Mouse (Mus musculus): ENCODE data around the gene Apopt1. TPM values are rescaled to one million over a fixed set of nuclear protein-coding genes. Genes with fewer than 3 reads are reported as not detected.

The Apopt1 gene
- total RNA-seq, 2 experiments from 2014 or later: 51.3 to 60.9 TPM

GRCm38 (mm10) chr12:111766313-111767236 lies 53.5 kb downstream of the Apopt1 start:
- no peak for ATAC-seq (replicated peaks; ENCODE audit: poor library complexity, severe bottlenecking)

DNA sequence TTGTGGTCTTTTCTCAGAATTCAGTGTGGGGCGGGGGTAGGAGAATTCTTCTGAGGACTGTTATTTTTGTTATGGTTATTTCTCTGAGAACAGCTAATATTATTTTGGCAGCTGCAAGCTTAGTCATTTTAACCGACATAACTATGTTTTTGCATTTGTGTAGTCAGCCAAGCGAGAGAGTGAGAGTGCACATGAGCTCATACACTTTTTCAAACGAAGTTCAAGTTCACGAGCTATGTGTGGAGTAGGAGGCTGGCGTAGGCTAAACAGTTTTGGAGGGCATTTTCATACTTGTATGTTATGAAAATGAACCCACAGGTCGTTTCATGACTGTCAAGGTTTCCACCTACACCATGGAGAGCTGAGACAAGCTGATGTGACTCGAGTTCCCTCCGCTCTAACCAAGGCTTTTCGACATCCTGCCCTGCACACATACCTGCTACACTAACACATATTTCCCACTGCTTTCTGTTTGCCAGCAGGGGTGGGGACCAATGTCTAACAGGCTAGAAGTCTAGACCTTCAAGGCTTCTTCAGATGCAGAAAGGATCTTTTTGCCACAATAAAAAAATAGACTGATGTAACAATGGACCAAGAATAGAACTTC lies 55.4 kb downstream of the Apopt1 start:
- ATAC-seq (replicated peaks; ENCODE audit: poor library complexity, severe bottlenecking): no peak

GRCm38 (mm10) chr12:111769306-111769705 lies 56.2 kb downstream of the Apopt1 start:
- no peak for ATAC-seq (replicated peaks; ENCODE audit: poor library complexity, severe bottlenecking)

- ATAC-seq (replicated peaks; ENCODE audit: poor library complexity, severe bottlenecking): no peak
These were observed 56.9 kb downstream of the Apopt1 start for GRCm38 (mm10) chr12:111769816-111770577.

- no peak for ATAC-seq (replicated peaks; ENCODE audit: poor library complexity, severe bottlenecking)
These were observed 57.6 kb downstream of the Apopt1 start for GRCm38 (mm10) chr12:111770651-111771050.

- no peak for ATAC-seq (replicated peaks; ENCODE audit: poor library complexity, severe bottlenecking)
These were observed 61.1 kb downstream of the Apopt1 start for GRCm38 (mm10) chr12:111774156-111774555.

- ATAC-seq (replicated peaks; ENCODE audit: poor library complexity, severe bottlenecking): no peak
These were observed 61.8 kb downstream of the Apopt1 start for GRCm38 (mm10) chr12:111774845-111775244.

GRCm38 (mm10) chr12:111777919-111778318 lies 64.9 kb downstream of the Apopt1 start:
- no peak for ATAC-seq (replicated peaks; ENCODE audit: poor library complexity, severe bottlenecking)

- no peak for ATAC-seq (replicated peaks; ENCODE audit: poor library complexity, severe bottlenecking)
These were observed 66.5 kb downstream of the Apopt1 start for GRCm38 (mm10) chr12:111779544-111779943.

DNA sequence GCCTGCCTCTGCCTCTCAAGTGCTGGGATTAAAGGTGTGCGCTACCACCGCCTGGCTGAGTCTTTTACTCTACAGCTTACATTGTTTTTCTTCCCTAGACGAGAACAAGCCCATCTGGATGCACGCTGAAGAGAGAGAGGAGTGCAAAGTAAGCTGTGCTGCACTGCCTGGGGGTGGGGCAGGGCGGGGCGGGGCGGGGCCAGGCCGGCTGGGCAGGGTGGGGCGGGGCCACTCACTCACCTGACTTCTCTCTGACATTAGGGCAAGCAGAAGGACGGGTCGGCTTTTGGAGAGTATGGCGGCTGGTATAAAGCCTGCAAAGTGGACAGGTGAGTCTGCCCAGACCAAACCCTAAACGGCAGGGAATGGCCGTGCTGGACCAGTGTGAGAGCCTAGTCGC lies 72.1 kb downstream of the Apopt1 start:
- no peak for ATAC-seq (replicated peaks; ENCODE audit: poor library complexity, severe bottlenecking)

DNA sequence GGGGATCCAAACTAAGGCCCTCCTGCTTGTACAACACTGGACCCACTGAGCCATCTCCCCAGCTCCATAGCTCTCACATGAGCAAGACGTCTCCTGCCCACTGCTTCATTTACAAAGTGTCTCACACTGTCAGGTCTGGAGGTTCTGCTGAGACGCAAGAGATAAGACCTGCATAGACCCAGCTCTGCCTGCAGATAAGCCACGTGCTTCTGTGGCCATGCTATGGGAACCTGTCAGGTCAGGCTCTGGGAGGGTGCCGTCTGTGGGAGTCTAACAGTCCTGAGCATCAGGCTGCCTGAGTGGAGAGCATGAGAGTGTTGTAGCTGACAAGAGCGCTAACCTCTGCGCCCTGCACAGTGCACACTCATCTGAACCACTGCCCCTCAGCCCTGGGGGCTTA lies 74.0 kb downstream of the Apopt1 start:
- ATAC-seq (replicated peaks; ENCODE audit: poor library complexity, severe bottlenecking): no peak

DNA sequence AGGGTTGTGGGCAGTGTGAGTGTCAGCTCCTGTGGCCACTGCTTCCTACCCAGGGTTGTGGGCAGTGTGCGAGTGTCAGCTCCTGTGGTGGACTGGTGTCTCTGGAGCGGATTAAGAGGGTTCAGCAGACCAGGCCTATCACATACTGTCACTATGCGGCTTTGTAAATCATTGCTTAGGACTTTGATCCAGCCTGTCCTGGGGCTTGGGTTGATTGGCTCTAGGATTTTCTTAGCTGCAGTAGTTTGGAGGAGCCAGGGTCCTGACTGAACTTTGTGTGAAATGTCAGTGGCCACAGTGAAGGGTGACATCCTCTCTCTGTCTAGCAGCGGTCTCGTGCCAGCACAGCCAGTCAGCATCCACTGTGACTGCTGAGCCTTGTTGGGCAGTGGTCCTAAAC lies 77.0 kb downstream of the Apopt1 start:
- ATAC-seq (replicated peaks; ENCODE audit: poor library complexity, severe bottlenecking): no peak

DNA sequence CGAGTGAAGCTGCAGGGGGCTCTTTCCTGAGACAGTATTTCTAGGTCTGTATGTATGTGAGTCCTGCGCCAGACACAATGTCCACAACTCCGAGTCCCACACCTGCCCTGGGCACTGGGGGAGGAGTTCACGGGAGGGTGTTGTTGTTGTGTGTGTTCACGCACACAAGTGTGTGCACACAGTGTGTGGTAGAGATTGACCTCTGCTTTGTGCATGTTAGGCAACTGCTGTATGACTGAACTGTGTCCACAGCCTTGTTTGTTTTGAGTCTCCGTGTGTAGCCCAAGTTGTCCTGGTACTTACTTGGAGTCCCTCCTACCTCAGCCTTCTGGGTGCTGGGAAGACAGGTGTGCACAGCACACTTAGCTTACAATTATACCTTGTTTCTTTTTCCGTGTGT lies 77.6 kb downstream of the Apopt1 start:
- no peak for ATAC-seq (replicated peaks; ENCODE audit: poor library complexity, severe bottlenecking)

DNA sequence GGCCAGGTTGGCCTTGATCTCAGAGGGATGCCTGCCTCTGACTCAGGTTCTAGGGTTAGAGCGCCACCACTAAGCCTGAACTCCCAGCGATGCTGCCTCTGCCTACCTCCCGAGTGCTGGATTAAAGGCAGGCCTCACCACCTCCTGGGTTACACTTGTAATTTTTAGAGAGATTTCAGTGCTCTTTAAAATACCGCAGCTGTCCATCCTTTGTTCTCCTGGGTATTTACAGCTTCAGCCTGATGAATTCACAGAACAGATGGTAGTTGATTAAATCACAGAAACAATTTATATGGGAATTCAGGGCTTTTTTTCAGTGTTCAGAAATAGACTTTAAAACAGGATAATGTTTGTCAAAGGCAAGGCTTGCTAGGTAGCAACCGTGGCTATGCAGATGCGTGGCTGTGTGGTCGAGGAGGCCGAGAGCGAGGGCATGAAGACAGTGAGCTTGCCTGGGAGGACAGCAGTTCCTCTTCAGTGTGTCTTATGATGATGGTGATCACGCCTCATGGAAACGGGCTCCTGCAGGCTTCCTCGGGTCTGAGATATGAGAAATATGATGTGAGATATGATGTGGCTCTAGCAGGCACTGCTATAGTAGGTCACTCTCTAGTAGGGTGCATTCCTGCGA lies 78.5 kb downstream of the Apopt1 start:
- no peak for ATAC-seq (replicated peaks; ENCODE audit: poor library complexity, severe bottlenecking)

DNA sequence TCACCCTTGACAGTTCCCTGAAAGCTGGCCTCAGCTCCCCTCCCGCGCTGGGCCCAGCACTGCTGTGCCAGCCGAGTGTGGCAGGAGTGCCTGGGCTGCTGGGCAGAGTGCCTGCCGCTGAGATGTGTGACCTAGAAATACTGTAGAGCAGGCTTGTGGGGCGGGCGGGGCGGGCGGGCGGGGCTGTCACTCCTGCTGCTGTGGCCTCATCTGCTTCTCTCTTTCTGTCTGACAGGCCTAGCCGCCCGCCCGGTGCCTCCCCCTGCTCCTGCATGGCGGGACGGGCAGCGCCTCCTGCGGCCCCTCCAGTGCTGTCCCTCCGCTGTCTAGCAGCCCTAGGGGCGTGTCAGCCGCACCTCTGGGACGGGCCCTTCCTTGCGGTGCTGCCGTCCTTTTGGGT lies 81.0 kb downstream of the Apopt1 start:
- ATAC-seq (replicated peaks; ENCODE audit: poor library complexity, severe bottlenecking): no peak

DNA sequence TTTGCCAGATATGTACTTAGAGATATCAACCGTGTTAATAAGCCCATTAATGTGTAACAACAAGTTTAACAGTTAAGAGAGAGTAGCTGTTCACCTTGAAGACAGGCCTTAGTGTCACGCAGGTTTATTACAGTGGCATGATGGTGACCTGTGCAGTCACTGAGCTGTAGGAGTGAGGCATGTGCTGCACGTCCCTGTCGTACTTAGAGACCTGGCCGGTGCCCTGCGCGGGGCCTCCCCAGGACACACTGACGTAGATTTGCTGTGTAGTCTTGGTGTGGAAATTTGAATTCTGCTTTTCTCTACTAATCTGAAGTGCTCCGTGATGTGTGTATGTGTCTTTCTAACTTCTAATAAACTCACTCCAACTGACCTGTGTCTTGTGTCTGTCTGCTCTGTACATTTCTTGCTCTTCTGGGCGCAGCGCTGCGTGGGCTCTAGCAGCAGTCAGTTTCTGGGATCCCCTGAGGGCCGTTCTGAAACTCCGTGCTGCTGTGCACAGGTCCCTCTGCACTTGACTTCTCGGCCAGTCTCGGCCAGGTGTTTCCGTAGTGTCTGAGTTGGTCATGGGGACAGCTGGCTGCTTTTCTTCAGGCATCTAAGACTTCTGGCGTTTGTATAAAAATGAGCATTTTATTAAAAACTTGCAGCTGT lies 81.6 kb downstream of the Apopt1 start:
- ATAC-seq (replicated peaks; ENCODE audit: poor library complexity, severe bottlenecking): no peak

- no peak for ATAC-seq (replicated peaks; ENCODE audit: poor library complexity, severe bottlenecking)
These were observed 82.3 kb downstream of the Apopt1 start for GRCm38 (mm10) chr12:111795180-111795895.

DNA sequence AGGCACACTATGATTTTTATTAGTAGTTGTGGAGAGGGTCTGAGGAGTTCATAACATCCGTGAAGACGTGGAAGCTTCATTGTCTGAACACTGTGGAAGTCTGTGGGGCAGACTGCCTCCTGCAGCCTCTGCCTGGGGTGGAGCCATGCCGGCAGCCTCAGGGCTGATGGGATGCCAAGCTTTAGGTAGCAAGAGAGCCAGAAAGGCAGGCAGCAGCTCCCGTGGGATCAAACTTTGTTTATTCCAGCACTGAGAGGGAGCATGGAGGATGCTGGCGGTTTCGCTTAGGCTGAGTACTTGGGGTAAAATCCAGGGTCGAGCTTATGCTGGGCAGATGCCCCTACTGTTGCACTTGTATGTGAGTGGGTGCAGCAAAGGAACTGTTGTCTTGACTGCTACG lies 84.2 kb downstream of the Apopt1 start:
- no peak for ATAC-seq (replicated peaks; ENCODE audit: poor library complexity, severe bottlenecking)

DNA sequence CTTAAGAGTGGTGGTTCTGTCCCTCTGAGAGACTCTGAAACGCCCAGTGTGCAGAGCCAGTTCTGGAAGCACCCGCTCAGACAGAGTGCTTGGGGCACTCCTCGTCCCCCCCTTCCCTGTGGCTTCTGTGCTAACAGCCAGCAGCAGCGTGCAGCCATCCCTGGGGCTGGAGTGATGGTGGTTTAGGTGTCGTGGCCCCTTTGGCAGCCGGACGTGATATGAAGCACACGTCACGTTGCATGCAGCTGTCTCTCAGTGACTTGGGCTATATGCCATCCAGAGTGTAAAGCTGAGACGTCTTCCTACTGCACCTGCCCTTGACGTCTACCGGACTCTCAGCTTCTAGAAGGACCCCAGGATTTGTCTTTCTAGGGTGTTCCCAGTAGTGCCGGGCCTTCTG lies 85.4 kb downstream of the Apopt1 start:
- ATAC-seq (replicated peaks; ENCODE audit: poor library complexity, severe bottlenecking): no peak
